8 mouse cellular contexts compared by ENCODE assay signal in genomic region chr11:115164341-115164975, GRCm38 (mm10). TPM values are rescaled to one million over a fixed set of nuclear protein-coding genes. Genes with fewer than 3 reads are reported as not detected.
A peak's percentile ranks its signal among the peaks of the same experiment; 100 is the strongest.
DNase-seq lines count a peak whose midpoint lies in the region; ATAC-seq and TF ChIP-seq lines count a peak whose summit lies in the region.

No protein-coding gene starts in this region.

- no peaks in the 10 kb centered on the region for H3K9me3 ChIP-seq in ES-E14 (ENCODE audit: control insufficient read depth, insufficient read depth, low read depth, low read length)
- no peaks in the 10 kb centered on the region for H3K9me3 ChIP-seq in heart, embryonic 16.5 days (replicated peaks; ENCODE audit: control insufficient read depth, low read length)
- H3K9me3 ChIP-seq in limb, embryonic 14.5 days (ENCODE audit: control insufficient read depth, low read length): no peaks in the 10 kb centered on the region
- no peaks in the 10 kb centered on the region for H3K9me3 ChIP-seq in stomach, embryonic 16.5 days (replicated peaks; ENCODE audit: control insufficient read depth, low read length)

- H3K9ac ChIP-seq in heart, adult 2 months (ENCODE audit: low read depth, low read length): peak overlapping the region; percentile 7
- H3K9ac ChIP-seq in ES-E14 (ENCODE audit: insufficient read depth, low read depth, low read length, poor library complexity, severe bottlenecking): peak overlapping the region; percentile 82
- H3K9ac ChIP-seq in heart, embryonic 16.5 days (ENCODE audit: low read length): peak overlapping the region; percentile 75
- peak overlapping the region; percentile 21; the same call in 1 of the 2 replicates for H3K9ac ChIP-seq in limb, embryonic 14.5 days (ENCODE audit: low read depth, low read length, severe bottlenecking)
- peak overlapping the region; percentile 82 for H3K9ac ChIP-seq in stomach, embryonic 16.5 days (ENCODE audit: low read length)

- peak overlapping the region; percentile 79; the same call in 1 of the 2 replicates for H3K27ac ChIP-seq in heart, adult 2 months
- H3K27ac ChIP-seq in ES-E14 (ENCODE audit: insufficient read depth, low read depth, low read length, poor library complexity, severe bottlenecking): no peak overlapping the region
- H3K27ac ChIP-seq in heart, embryonic 16.5 days (ENCODE audit: low read length): peak overlapping the region; percentile 13; the same call in 1 of the 2 replicates
- no peak overlapping the region for H3K27ac ChIP-seq in limb, embryonic 14.5 days (replicated peaks; ENCODE audit: low read depth, low read length)
- H3K27ac ChIP-seq in stomach, embryonic 16.5 days (ENCODE audit: low read length): peak overlapping the region; percentile 74

- WGBS in heart, adult 2 months: 3% methylated on average over 14 of the region's 14 CpGs
- 0% methylated on average over 14 of the region's 14 CpGs for WGBS in heart, embryonic 16.5 days
- 1% methylated on average over 14 of the region's 14 CpGs for WGBS in limb, embryonic 14.5 days
- WGBS in stomach, embryonic 16.5 days: 0% methylated on average over 14 of the region's 14 CpGs

- no peak for TF ChIP-seq EP300 in heart, adult 2 months (IDR thresholded peaks at IDR 0.05; ENCODE audit: insufficient read depth, low read depth, low read length)

- no peaks in the 10 kb centered on the region for H3K79me2 ChIP-seq in heart, adult 2 months (replicated peaks; ENCODE audit: control insufficient read depth, insufficient read depth, low read length)

- peak in 1 of 2 experiments; percentile 29 for DNase-seq in heart, adult 2 months
- DNase-seq in heart, adult 9 months (ENCODE audit: low spot score in 2 of 2): no peak
- DNase-seq in ES-E14 (ENCODE audit: low read depth, low spot score): no peak
- DNase-seq in limb, embryonic 14.5 days (ENCODE audit: low spot score): no peak
- DNase-seq in gastrocnemius, postnatal 14 days: no peak
- no peak for DNase-seq in cerebellum, postnatal 25 days

- H3K27me3 ChIP-seq in heart, adult 2 months (ENCODE audit: control insufficient read depth, insufficient read depth, low read length): no peaks in the 10 kb centered on the region
- H3K27me3 ChIP-seq in heart, embryonic 16.5 days (ENCODE audit: control insufficient read depth, insufficient read depth, low read length): peaks cover 4% of the 10 kb centered on the region; the same call in 1 of the 2 replicates
- peaks cover 34% of the 10 kb centered on the region for H3K27me3 ChIP-seq in limb, embryonic 14.5 days (ENCODE audit: control insufficient read depth, insufficient read depth, low read length)
- no peaks in the 10 kb centered on the region for H3K27me3 ChIP-seq in stomach, embryonic 16.5 days (ENCODE audit: control insufficient read depth, insufficient read depth, low read length)

- intact Hi-C loops in heart, adult 2 months (cut with DNase I): no loop called here
- intact Hi-C loops in gastrocnemius, postnatal 14 days (cut with DNase I; ENCODE audit: low total_unique reads): no loop called here

- peaks cover 4% of the 10 kb centered on the region for H3K4me1 ChIP-seq in heart, adult 2 months (ENCODE audit: control insufficient read depth, insufficient read depth, low read length)
- peaks cover 6 to 21% of the 10 kb centered on the region in 2 experiments; a peak in 2 of 4 replicates for H3K4me1 ChIP-seq in ES-E14 (ENCODE audit: control insufficient read depth in 2 of 2, insufficient read depth in 2 of 2, low read length in 2 of 2, poor library complexity in 1 of 2)
- H3K4me1 ChIP-seq in heart, embryonic 16.5 days (ENCODE audit: control insufficient read depth, insufficient read depth, low read length): peaks cover 28% of the 10 kb centered on the region
- H3K4me1 ChIP-seq in limb, embryonic 14.5 days (ENCODE audit: control insufficient read depth, insufficient read depth, low read length): peaks cover 20% of the 10 kb centered on the region
- H3K4me1 ChIP-seq in stomach, embryonic 16.5 days (ENCODE audit: control insufficient read depth, insufficient read depth, low read length): peaks cover 28% of the 10 kb centered on the region

- H3K36me3 ChIP-seq in heart, adult 2 months (ENCODE audit: control insufficient read depth, insufficient read depth, low read length): no peaks in the 10 kb centered on the region
- peaks cover 19% of the 10 kb centered on the region; the same call in 1 of the 2 replicates for H3K36me3 ChIP-seq in ES-E14 (ENCODE audit: control insufficient read depth, insufficient read depth, low read length, poor library complexity, severe bottlenecking)
- no peaks in the 10 kb centered on the region for H3K36me3 ChIP-seq in heart, embryonic 16.5 days (ENCODE audit: control insufficient read depth, insufficient read depth)
- H3K36me3 ChIP-seq in limb, embryonic 14.5 days (ENCODE audit: control insufficient read depth, insufficient read depth, low read length): no peaks in the 10 kb centered on the region
- H3K36me3 ChIP-seq in stomach, embryonic 16.5 days (ENCODE audit: control insufficient read depth, insufficient read depth, low read length): no peaks in the 10 kb centered on the region

- H3K4me2 ChIP-seq in heart, embryonic 16.5 days (ENCODE audit: low read depth, low read length): peak overlapping the region; percentile 95
- peak overlapping the region; percentile 66 for H3K4me2 ChIP-seq in limb, embryonic 14.5 days (replicated peaks; ENCODE audit: low read depth, low read length, severe bottlenecking)
- H3K4me2 ChIP-seq in stomach, embryonic 16.5 days (ENCODE audit: low read depth, low read length): peak overlapping the region; percentile 91

- H3K4me3 ChIP-seq in heart, adult 2 months: peak overlapping the region; percentile 87
- H3K4me3 ChIP-seq in ES-E14 (ENCODE audit: insufficient read depth in 1 of 2, low read depth in 1 of 2, low read length in 2 of 2, poor library complexity in 1 of 2, severe bottlenecking in 1 of 2): peak overlapping the region; percentile 82 to 87
- H3K4me3 ChIP-seq in heart, embryonic 16.5 days (ENCODE audit: low read length): peak overlapping the region; percentile 82
- peak overlapping the region; percentile 47 for H3K4me3 ChIP-seq in limb, embryonic 14.5 days (replicated peaks; ENCODE audit: low read length)
- H3K4me3 ChIP-seq in stomach, embryonic 16.5 days (replicated peaks; ENCODE audit: low read length): peak overlapping the region; percentile 82

- TF ChIP-seq CTCF in heart, adult 2 months (IDR thresholded peaks at IDR 0.05): no peak

- no peak for ATAC-seq in heart, embryonic 16.5 days (replicated peaks; ENCODE audit: extremely low read depth, insufficient read depth, low FRiP score)
- no peak for ATAC-seq in limb, embryonic 14.5 days (ENCODE audit: low FRiP score, low read depth)
- ATAC-seq in stomach, embryonic 16.5 days (ENCODE audit: insufficient read depth, low FRiP score): no peak

- TF ChIP-seq POLR2A in heart, adult 2 months (IDR thresholded peaks at IDR 0.05; ENCODE audit: insufficient read depth, low read depth, low read length): no peak
- TF ChIP-seq POLR2A in limb, embryonic 14.5 days (IDR thresholded peaks at IDR 0.05; ENCODE audit: borderline replicate concordance, extremely low read depth, insufficient read depth, insufficient read length): no peak

- in situ Hi-C loops in ES-E14 (cut with MboI; ENCODE audit: low sequenced_read_pairs in 2 of 2, unreplicated experiment in 2 of 2): no loop called here

TF ChIP-seq in ES-E14, 5 proteins besides CTCF, POLR2A, EP300 and RAD21 (continues in another document):
- TF ChIP-seq MAFK (IDR thresholded peaks at IDR 0.05; ENCODE audit: insufficient read depth, low read depth, low read length) (no peak), ZC3H11A (IDR thresholded peaks at IDR 0.05; ENCODE audit: borderline replicate concordance, low read depth, low read length) (no peak), HCFC1 (IDR thresholded peaks at IDR 0.05; ENCODE audit: borderline replicate concordance, insufficient read depth, low read length) (no peak), CHD2 (IDR thresholded peaks at IDR 0.05; ENCODE audit: low read depth, low read length) (no peak)

RNA-seq across cellular contexts. Expression of gene Slc9a3r1, which starts 1.3 kb away (rescaled TPM):
- total RNA-seq in heart, adult 2 months (2021): 10 to 100 TPM in 1 of 2 experiments, 1 to 10 TPM in 1; 8.1 to 10.1 TPM
- polyA plus RNA-seq in heart, adult 2 months (2012; rRNA removed): 8.9 and 9.7 TPM in 2 replicates
- 40.3 and 43.9 TPM in 2 replicates for total RNA-seq in ES-E14 (2012; rRNA removed)
- 34.2 and 51.7 TPM in 2 replicates for polyA plus RNA-seq in heart, embryonic 16.5 days (2015; fragmentation: Nextera tagmentation; extraction: Ambion mirVana)
- 19.1 and 22.0 TPM in 2 replicates for polyA plus RNA-seq in limb, embryonic 14.5 days (2012; rRNA removed)
- 29.9 and 33.7 TPM in 2 replicates for polyA plus RNA-seq in limb, embryonic 14.5 days (2014; fragmentation: Nextera tagmentation; extraction: Ambion mirVana)
- 136 and 138 TPM in 2 replicates for polyA plus RNA-seq in stomach, embryonic 16.5 days (2015; fragmentation: Nextera tagmentation; extraction: Ambion mirVana)
- total RNA-seq in gastrocnemius, postnatal 14 days (2021): 1 to 10 TPM; 4.9 to 5.9 TPM

RNA-seq across cellular contexts. Expression of gene Tmem104, which starts 22.8 kb away (rescaled TPM):
- 10 to 100 TPM in 1 of 2 experiments, 1 to 10 TPM in 1; 8.8 to 11.6 TPM for total RNA-seq in heart, adult 2 months (2021)
- 8.6 and 9.9 TPM in 2 replicates for polyA plus RNA-seq in heart, adult 2 months (2012; rRNA removed)
- total RNA-seq in ES-E14 (2012; rRNA removed): 14.7 and 17.2 TPM in 2 replicates
- polyA plus RNA-seq in heart, embryonic 16.5 days (2015; fragmentation: Nextera tagmentation; extraction: Ambion mirVana): 6.6 and 7.1 TPM in 2 replicates
- 9.2 and 16.9 TPM in 2 replicates for polyA plus RNA-seq in limb, embryonic 14.5 days (2012; rRNA removed)
- 11.4 and 12.4 TPM in 2 replicates for polyA plus RNA-seq in limb, embryonic 14.5 days (2014; fragmentation: Nextera tagmentation; extraction: Ambion mirVana)
- 8.3 and 9.7 TPM in 2 replicates for polyA plus RNA-seq in stomach, embryonic 16.5 days (2015; fragmentation: Nextera tagmentation; extraction: Ambion mirVana)
- total RNA-seq in gastrocnemius, postnatal 14 days (2021): 1 to 10 TPM; 4.5 to 4.9 TPM

RNA-seq across cellular contexts. Expression of gene Nat9, which starts 23.2 kb away (rescaled TPM):
- 10 to 100 TPM; 18.5 to 23.6 TPM for total RNA-seq in heart, adult 2 months (2021)
- 20.2 and 31.5 TPM in 2 replicates for polyA plus RNA-seq in heart, adult 2 months (2012; rRNA removed)
- 16.9 and 19.3 TPM in 2 replicates for total RNA-seq in ES-E14 (2012; rRNA removed)
- polyA plus RNA-seq in heart, embryonic 16.5 days (2015; fragmentation: Nextera tagmentation; extraction: Ambion mirVana): 18.6 and 20.8 TPM in 2 replicates
- polyA plus RNA-seq in limb, embryonic 14.5 days (2012; rRNA removed): 25.6 and 32.1 TPM in 2 replicates
- 20.0 and 24.3 TPM in 2 replicates for polyA plus RNA-seq in limb, embryonic 14.5 days (2014; fragmentation: Nextera tagmentation; extraction: Ambion mirVana)
- 21.8 and 23.4 TPM in 2 replicates for polyA plus RNA-seq in stomach, embryonic 16.5 days (2015; fragmentation: Nextera tagmentation; extraction: Ambion mirVana)
- total RNA-seq in gastrocnemius, postnatal 14 days (2021): 10 to 100 TPM; 13.1 to 14.0 TPM

RNA-seq across cellular contexts. Expression of gene Cd300lf, which starts 30.7 kb away (rescaled TPM):
- under 1 TPM; 0.11 to 0.60 TPM for total RNA-seq in heart, adult 2 months (2021)
- 0.38 and 1.00 TPM in 2 replicates for polyA plus RNA-seq in heart, adult 2 months (2012; rRNA removed)
- total RNA-seq in ES-E14 (2012; rRNA removed): 0.40 and 0.42 TPM in 2 replicates
- polyA plus RNA-seq in heart, embryonic 16.5 days (2015; fragmentation: Nextera tagmentation; extraction: Ambion mirVana): 0.72 and 0.87 TPM in 2 replicates
- polyA plus RNA-seq in limb, embryonic 14.5 days (2012; rRNA removed): 0.35 and 0.65 TPM in 2 replicates
- polyA plus RNA-seq in limb, embryonic 14.5 days (2014; fragmentation: Nextera tagmentation; extraction: Ambion mirVana): 0.14 and 0.29 TPM in 2 replicates
- polyA plus RNA-seq in stomach, embryonic 16.5 days (2015; fragmentation: Nextera tagmentation; extraction: Ambion mirVana): 2.0 and 3.4 TPM in 2 replicates
- total RNA-seq in gastrocnemius, postnatal 14 days (2021): not detected

Comparison
In these comparisons a context has a peak if more than half of its experiments do, and no peak if none do; other contexts are left out.
1. H3K27ac ChIP-seq: peak in heart, adult 2 months (single experiment), heart, embryonic 16.5 days (single experiment) and stomach, embryonic 16.5 days (single experiment); none in ES-E14 (single experiment) and limb, embryonic 14.5 days (single experiment).
2. H3K9ac ChIP-seq: peak in every context shown above with its lines; median percentile 82 in ES-E14; 82 in stomach, embryonic 16.5 days; 75 in heart, embryonic 16.5 days; 21 in limb, embryonic 14.5 days; 7 in heart, adult 2 months.
3. Peak in every context shown above with its lines, with median percentiles within 50 percentile points of each other: H3K4me3 ChIP-seq and H3K4me2 ChIP-seq.